Mouse (Mus musculus) C2C12 (cell line): ENCODE measurements around the gene Gm4869. TPM values are rescaled to one million over a fixed set of nuclear protein-coding genes. Genes with fewer than 3 reads are reported as not detected.

ENCODE experiments used
- H3K27me3 ChIP-seq: one replicate; pipeline ENCODE4 v1.6.1; 2011; ENCODE audit not compliant: control insufficient read depth, insufficient read depth, insufficient read length
- H3K36me3 ChIP-seq: one replicate; pipeline ENCODE4 v1.6.1; 2011; ENCODE audit not compliant: control insufficient read depth, insufficient read depth
- H3K4me3 ChIP-seq: one replicate; pipeline ENCODE4 v1.5.1; 2011; ENCODE audit warnings: mild to moderate bottlenecking, control low read depth; ENCODE audit not compliant: poor library complexity, insufficient read depth, severe bottlenecking
- H3K79me2 ChIP-seq: one replicate; pipeline ENCODE4 v1.6.1; 2011; ENCODE audit not compliant: control insufficient read depth, insufficient read depth
- H3K79me3 ChIP-seq: one replicate; pipeline ENCODE4 v1.6.1; 2011; ENCODE audit warnings: low read depth, control low read depth
- H3ac ChIP-seq: one replicate; pipeline ENCODE3; 2011; ENCODE audit warnings: low read depth; ENCODE audit not compliant: control insufficient read depth, insufficient read length
- CEBPB ChIP-seq: IDR thresholded peaks from one replicate; pipeline ENCODE4 v1.6.1; 2011; ENCODE audit warnings: low read depth, mild to moderate bottlenecking, control low read depth, moderate library complexity
- CTCF ChIP-seq: IDR thresholded peaks from one replicate; pipeline ENCODE4 v1.5.1; 2011; ENCODE audit not compliant: control insufficient read depth, insufficient read depth, insufficient read length
- FOSL1 ChIP-seq: IDR thresholded peaks from one replicate; pipeline ENCODE4 v1.8.0; 2011; ENCODE audit warnings: mild to moderate bottlenecking, low read length; ENCODE audit not compliant: poor library complexity, insufficient read depth, severe bottlenecking
- MAX ChIP-seq: IDR thresholded peaks from one replicate; pipeline ENCODE4 v1.6.1; 2011; ENCODE audit warnings: mild to moderate bottlenecking, control low read depth
- MYOD1 ChIP-seq: IDR thresholded peaks from one replicate; pipeline ENCODE4 v1.6.1; 2011; ENCODE audit warnings: low read depth; ENCODE audit not compliant: control insufficient read depth, insufficient read length
- MYOG ChIP-seq: IDR thresholded peaks from one replicate; pipeline ENCODE4 v1.6.1; 2011; ENCODE audit not compliant: control insufficient read depth, insufficient read length; ENCODE audit errors: extremely low read depth
- USF1 ChIP-seq: IDR thresholded peaks from one replicate; pipeline ENCODE4 v1.6.1; 2011; ENCODE audit warnings: low read depth, mild to moderate bottlenecking, control low read depth, moderate library complexity
- microRNA-seq: library from miRNA; unstranded; fragments of <30 nt; microRNA quantifications from one replicate; pipeline ENCODE4, GENCODE M21; 2019; ENCODE audit warnings: borderline microRNAs expressed
- polyA plus RNA-seq: library from polyadenylated mRNA; unstranded; fragments of >200 nt; fragmentation: generic; extraction: Trizol; gene quantifications from one replicate; pipeline ENCODE4 v1.2.1, GENCODE M21; 2012; ENCODE audit warnings: missing spikeins

Gene Gm4869
- polyA plus RNA-seq, 1 experiment: 0.01 TPM

DNA sequence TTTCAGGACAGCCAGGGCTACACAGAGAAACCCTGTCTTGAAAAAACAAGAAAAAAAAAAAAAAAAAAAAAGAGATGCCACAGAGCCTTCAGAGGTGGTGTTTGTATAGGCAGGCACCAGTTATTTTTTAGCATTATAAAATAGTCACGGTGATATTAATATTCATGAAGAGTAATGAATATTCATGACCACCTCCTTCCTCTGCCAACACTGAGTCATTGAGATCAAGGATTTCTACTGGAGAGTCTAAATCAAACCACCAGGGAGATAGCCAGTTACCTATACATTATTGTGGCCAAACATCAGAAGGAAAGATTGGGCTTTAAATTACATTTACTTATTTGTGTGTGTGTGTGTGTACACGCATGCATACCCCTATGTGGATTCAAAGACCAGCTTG is 81.3 kb downstream of the Gm4869 start:
- TF ChIP-seq MYOD1: no peak
- TF ChIP-seq CEBPB: no peak
- TF ChIP-seq CTCF: no peak
- TF ChIP-seq FOSL1: no peak
- TF ChIP-seq USF1: no peak
- no peak for TF ChIP-seq MAX
- no peak for TF ChIP-seq MYOG
- Histone ChIP-seq H3K4me3 (no peak overlapping the region), H3K79me3 (peaks cover 1% of the 10 kb centered on the region), H3K36me3 (peaks cover 10% of the 10 kb centered on the region), H3K79me2 (peaks cover 12% of the 10 kb centered on the region), H3ac (no peak overlapping the region), H3K27me3 (no peaks in the 10 kb centered on the region)

DNA sequence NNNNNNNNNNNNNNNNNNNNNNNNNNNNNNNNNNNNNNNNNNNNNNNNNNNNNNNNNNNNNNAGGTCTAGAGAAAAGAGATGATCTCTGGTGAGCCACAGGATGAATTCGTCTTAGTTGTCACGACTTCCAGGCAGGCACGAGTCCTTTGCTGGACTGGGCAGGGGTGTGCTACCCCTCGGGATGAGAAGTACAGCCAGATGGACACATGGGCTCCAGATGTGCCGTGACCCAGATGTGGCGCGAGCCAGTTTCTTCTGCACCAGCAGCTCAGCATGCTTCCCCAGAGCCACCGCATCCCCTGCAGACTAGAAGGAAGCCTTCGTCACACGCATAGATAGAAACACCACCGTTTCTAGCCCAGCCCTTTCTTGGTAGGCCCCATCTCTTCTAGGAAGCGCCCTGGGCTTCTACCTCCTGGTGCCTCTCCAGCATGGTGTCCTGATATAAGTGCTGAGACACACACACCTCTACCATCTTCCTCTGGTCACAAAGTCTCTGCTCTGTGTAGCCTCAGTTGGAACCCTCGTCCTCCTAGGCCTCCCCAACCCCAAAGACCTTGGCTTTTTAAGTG is 92.8 kb downstream of the Gm4869 start:
- no peaks in the 10 kb centered on the region for H3K36me3 ChIP-seq
- H3K27me3 ChIP-seq: peaks cover 3% of the 10 kb centered on the region
- H3K79me3 ChIP-seq: no peaks in the 10 kb centered on the region
- no peaks in the 10 kb centered on the region for H3K79me2 ChIP-seq
- no peak overlapping the region for H3ac ChIP-seq
- TF ChIP-seq CTCF (no peak), MYOG (no peak), FOSL1 (no peak), USF1 (no peak), MAX (no peak), MYOD1 (no peak)
- no peak overlapping the region for H3K4me3 ChIP-seq

DNA sequence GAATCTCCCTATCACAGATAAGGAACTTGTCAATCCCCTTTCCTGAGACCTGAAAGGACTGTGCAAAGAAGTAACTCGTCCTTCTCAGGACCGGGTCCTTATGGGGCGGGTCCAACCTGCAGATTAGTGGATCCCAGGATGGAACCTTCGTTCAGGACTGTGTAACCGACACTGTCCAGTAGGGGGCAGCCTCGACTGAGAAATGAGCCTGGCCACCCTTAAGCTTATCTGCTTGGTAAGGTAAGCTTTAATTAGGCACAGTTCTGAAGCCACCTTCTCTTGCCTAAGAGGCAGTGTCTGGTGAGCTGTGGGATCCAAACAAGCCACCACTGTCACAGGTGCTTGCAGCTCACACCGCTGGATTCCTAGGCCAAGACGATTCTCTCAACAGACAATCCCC is 94.7 kb downstream of the Gm4869 start:
- Histone ChIP-seq H3ac (no peak overlapping the region), H3K79me3 (no peaks in the 10 kb centered on the region), H3K36me3 (no peaks in the 10 kb centered on the region), H3K27me3 (peaks cover 3% of the 10 kb centered on the region), H3K4me3 (no peak overlapping the region), H3K79me2 (no peaks in the 10 kb centered on the region)
- TF ChIP-seq MYOG (no peak), CTCF (peak; percentile 73)

DNA sequence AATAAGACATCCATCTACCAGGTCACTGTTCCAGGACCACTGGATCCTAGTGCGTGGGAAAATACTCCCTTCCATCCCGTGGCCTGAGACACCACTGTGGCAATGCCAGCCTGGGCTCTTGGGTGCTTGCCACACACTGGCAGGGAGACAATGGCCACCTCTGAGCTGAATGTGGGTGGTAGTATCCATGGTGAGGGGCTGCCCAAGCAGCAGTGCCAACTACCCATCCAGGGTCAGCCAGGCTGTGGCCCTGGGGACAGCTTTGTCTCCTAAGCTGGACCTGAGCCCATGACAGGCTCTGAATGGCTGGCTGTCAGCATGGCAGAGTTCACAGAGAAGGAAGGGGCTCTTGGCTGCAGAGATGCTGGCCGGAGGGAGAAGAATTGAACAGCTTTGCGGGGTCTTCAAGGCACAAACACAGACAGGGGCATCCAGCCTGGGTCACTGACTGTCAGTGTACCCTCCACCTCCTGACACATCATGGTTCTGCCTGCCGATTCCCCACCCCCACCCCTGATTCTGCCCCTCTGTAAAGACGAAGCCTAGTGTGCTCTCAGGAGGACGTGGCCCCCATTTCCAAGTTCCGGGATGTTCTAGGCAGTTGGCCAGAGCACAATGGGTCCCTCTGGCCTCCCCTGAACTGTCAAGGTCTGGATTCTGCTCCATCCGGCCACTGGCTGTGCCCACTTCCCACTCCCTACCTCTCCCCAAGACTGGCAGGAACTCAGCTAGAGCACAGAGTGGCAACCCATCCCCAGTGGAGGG is 97.5 kb downstream of the Gm4869 start:
- no peak overlapping the region for H3ac ChIP-seq
- TF ChIP-seq MAX (no peak), FOSL1 (no peak), CTCF (no peak), CEBPB (no peak), MYOG (no peak), MYOD1 (no peak), USF1 (no peak)
- no peaks in the 10 kb centered on the region for H3K79me3 ChIP-seq
- no peak overlapping the region for H3K4me3 ChIP-seq
- H3K27me3 ChIP-seq: peaks cover 3% of the 10 kb centered on the region
- no peaks in the 10 kb centered on the region for H3K36me3 ChIP-seq
- H3K79me2 ChIP-seq: no peaks in the 10 kb centered on the region

Small RNA genes lying within 50 kb of the gene (microRNA-seq; reads per million reads assigned to microRNA genes)
- 0.44 reads per million, percentile 6 among the genes with 10 or more reads in this experiment for gene Mir7038

Other genes with a start within 250 kb of the Gm4869 start
- 51.5 TPM for gene Mad1l1, start 124.1 kb upstream of the Gm4869 start, polyA plus RNA-seq
- 37.7 TPM for gene Nudt1, start 124.0 kb upstream of the Gm4869 start, polyA plus RNA-seq
- 11.1 TPM for gene Mrm2, start 113.7 kb upstream of the Gm4869 start, polyA plus RNA-seq
- 37.1 TPM for gene Snx8, start 56.4 kb upstream of the Gm4869 start, polyA plus RNA-seq
- gene Eif3b, start 26.3 kb upstream of the Gm4869 start, polyA plus RNA-seq: 331 TPM
- gene Chst12, start 59.9 kb downstream of the Gm4869 start, polyA plus RNA-seq: 14.7 TPM
- not detected for gene Grifin, start 119.4 kb downstream of the Gm4869 start, polyA plus RNA-seq
- 18.7 TPM for gene Lfng, start 161.7 kb downstream of the Gm4869 start, polyA plus RNA-seq
- 46.0 TPM for gene Ttyh3, start 203.4 kb downstream of the Gm4869 start, polyA plus RNA-seq